Mouse (Mus musculus) bone marrow macrophage, adult 2 months (primary cell): ENCODE data around the gene Thrap3.

Experiments used
- CTCF ChIP-seq: IDR thresholded peaks from 2 replicates; pipeline ENCODE4 v1.5.1; 2012; ENCODE audit warnings: low read depth, mild to moderate bottlenecking, low read length, moderate library complexity
- POLR2A ChIP-seq: IDR thresholded peaks from 2 replicates; pipeline ENCODE4 v1.6.1; 2012; ENCODE audit warnings: mild to moderate bottlenecking, low read depth, low read length, borderline replicate concordance

- TF ChIP-seq CTCF (no peak), POLR2A (no peak)
Measured at GRCm38 (mm10) chr4:126119051-126119450, 83.5 kb downstream of the Thrap3 start.
